Mouse (Mus musculus) midbrain, embryonic 13.5 days (tissue): ENCODE data around the gene Rps27l. TPM values are rescaled to one million over a fixed set of nuclear protein-coding genes. Genes with fewer than 3 reads are reported as not detected.

Experiments
- ATAC-seq: fragments of 200-750 bp; cut with Nextera tagmentation; 2 replicates; pipeline ENCODE4 v1.8.0; 2017; ENCODE audit warnings: mild to moderate bottlenecking, moderate TSS enrichment, moderate library complexity
- H3K27ac ChIP-seq: fragments of 300-500 bp; sonication (generic); 2 replicates; pipeline ENCODE4 v1.5.1; 2015; ENCODE audit warnings: inconsistent platforms, mild to moderate bottlenecking, moderate library complexity
- H3K27me3 ChIP-seq: fragments of 300-500 bp; sonication (generic); 2 replicates; pipeline ENCODE4 v1.6.1; 2015; ENCODE audit warnings: mild to moderate bottlenecking, inconsistent platforms
- H3K36me3 ChIP-seq: fragments of 300-500 bp; sonication (generic); 2 replicates; pipeline ENCODE4 v1.6.1; 2015; ENCODE audit warnings: mild to moderate bottlenecking, inconsistent platforms
- H3K4me1 ChIP-seq: fragments of 300-500 bp; sonication (generic); replicated peaks from 2 replicates; pipeline ENCODE4 v1.6.1; 2015; ENCODE audit warnings: inconsistent platforms
- H3K4me2 ChIP-seq: fragments of 300-500 bp; sonication (generic); replicated peaks from 2 replicates; pipeline ENCODE4 v1.6.1; 2015; ENCODE audit warnings: moderate library complexity, mild to moderate bottlenecking, inconsistent platforms
- H3K4me3 ChIP-seq: fragments of 300-500 bp; sonication (generic); replicated peaks from 2 replicates; pipeline ENCODE4 v1.5.1; 2015; ENCODE audit warnings: mild to moderate bottlenecking, inconsistent platforms
- H3K9ac ChIP-seq: fragments of 300-500 bp; sonication (generic); replicated peaks from 2 replicates; pipeline ENCODE4 v1.6.1; 2015; ENCODE audit warnings: mild to moderate bottlenecking, inconsistent platforms
- H3K9me3 ChIP-seq: fragments of 300-500 bp; sonication (generic); 2 replicates; pipeline ENCODE4 v1.6.1; 2016; ENCODE audit warnings: mild to moderate bottlenecking, inconsistent platforms
- WGBS: fragments of 180-500 bp; shearing (Covaris S2); methylation state at CpG from one replicate; pipeline ENCODE4 v1.1.7; 2015; 5-methylcytosine and 5-hydroxymethylcytosine counted together
- polyA plus RNA-seq: library from polyadenylated mRNA; unstranded; fragments of >200 nt; fragmentation: Nextera tagmentation; extraction: Ambion mirVana; gene quantifications from 2 replicates; pipeline ENCODE4 v1.2.1, GENCODE M21; 2015

Gene Rps27l
- polyA plus RNA-seq, 1 experiment from 2014 or later, result 340 TPM

DNA sequence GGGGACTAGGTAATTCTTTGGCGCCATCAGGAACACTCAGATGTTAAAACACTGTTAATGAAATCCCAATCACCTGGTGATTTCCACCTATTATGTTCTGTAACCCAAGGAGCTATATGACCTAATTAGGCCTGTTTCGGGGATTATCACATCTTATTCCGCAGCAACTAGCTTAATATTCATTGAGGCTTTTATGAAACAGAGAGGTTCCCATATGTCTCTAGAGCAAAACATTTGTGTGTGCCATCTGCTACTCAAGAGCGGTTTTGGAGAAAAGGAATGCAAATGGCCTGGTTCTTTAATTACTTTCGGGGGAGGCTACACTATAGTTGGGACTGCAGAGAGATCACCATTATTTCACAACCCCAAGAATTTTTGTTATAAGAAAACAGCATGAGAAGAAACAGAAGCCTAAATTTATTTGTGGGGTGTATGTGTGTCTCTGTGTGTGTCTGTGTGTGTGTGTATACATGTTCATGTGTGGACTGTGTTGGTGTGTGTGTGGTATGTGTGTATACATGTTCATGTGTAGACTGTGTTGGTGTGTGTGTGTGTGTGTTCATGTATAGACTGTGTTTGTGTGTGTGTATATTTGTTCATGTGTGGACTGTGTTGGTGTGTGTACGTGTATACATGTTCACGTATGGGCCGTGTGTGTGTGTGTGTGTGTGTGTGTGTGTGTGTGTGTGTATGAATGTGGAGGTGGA is 18.0 kb upstream of the Rps27l start:
- Histone ChIP-seq H3K27me3 (no peaks in the 10 kb centered on the region), H3K4me1 (peaks cover 5% of the 10 kb centered on the region; the same call in 1 of the 2 replicates), H3K9ac (no peak overlapping the region), H3K4me3 (no peak overlapping the region), H3K9me3 (no peaks in the 10 kb centered on the region), H3K27ac (peak overlapping the region; percentile 12; the same call in 1 of the 2 replicates), H3K4me2 (no peak overlapping the region), H3K36me3 (no peaks in the 10 kb centered on the region)
- WGBS, result 56% methylated on average over 8 of the region's 8 CpGs
- no peak for ATAC-seq

DNA sequence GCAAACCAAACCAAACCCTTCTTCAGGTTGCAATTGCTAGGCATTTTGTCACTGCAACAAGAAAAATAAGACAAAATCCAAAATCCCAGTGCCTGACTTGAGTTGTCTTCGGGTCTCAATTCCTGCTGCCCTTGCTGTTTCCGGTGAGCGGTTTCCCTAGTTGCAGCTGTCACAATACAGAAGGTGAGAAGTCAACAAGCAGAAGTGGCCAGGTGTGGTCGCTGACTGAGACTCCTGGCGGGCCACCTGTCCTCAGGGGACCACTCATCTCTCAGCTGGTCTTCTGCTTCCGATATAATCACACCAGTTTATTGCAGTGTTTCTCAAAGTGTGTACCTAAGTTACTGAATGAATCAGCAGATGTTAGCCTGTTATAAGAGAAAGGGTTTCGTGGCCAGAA is 15.5 kb upstream of the Rps27l start:
- H3K4me1 ChIP-seq, result peaks cover 24% of the 10 kb centered on the region
- no peaks in the 10 kb centered on the region for H3K27me3 ChIP-seq
- WGBS, result 80% methylated on average over 7 of the region's 7 CpGs
- H3K36me3 ChIP-seq, result no peaks in the 10 kb centered on the region
- H3K27ac ChIP-seq, result no peak overlapping the region
- H3K4me2 ChIP-seq, result no peak overlapping the region
- ATAC-seq, result no peak
- no peak overlapping the region for H3K9ac ChIP-seq
- no peaks in the 10 kb centered on the region for H3K9me3 ChIP-seq
- H3K4me3 ChIP-seq, result no peak overlapping the region

DNA sequence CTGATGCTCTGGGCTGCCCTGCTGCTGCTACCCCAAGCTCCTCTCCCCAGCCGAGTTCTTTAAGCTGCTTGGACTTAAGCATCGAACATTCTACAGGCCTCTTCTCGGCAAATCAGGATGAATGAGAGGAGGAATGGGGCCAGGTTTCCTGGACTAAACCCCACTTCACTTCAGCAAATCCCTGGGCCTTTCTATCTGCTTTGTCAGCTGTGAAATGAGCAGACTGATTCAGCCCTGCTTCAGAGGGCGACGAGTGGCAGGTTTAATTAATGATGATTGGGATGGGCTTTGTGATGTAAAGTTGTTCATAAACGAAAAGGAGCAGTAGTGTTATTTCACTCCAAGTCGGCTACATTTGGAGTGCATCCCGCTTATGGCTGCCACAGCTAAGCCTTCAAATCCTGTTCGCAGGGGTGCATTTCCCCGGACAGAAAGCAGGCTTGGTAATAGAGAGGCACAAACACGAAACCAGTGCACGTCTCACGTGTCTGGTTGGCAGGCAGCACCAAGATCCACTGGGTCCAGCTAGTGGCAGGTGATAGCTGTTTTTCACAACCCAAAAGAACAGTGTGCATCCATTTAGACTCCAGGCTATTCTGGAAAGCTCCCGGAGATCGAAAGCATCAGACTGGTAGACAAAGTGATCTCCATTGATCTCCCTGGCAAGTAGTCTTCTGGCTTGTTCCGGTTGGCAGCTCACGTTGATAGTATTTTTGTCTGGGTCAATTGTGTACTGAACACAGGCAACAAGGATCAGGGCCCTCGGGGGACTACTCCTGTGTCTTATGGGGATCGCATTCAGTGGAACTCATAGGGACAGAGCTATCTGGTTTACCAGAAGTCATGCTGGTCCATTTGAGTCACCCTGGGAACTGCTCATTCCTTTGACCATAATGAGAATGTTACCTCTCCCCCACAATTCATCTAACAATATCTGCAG is 11.7 kb upstream of the Rps27l start:
- Histone ChIP-seq H3K4me2 (peak overlapping the region; percentile 28), H3K4me3 (no peak overlapping the region), H3K27me3 (no peaks in the 10 kb centered on the region), H3K9me3 (no peaks in the 10 kb centered on the region), H3K9ac (no peak overlapping the region), H3K27ac (peak overlapping the region; percentile 69), H3K36me3 (no peaks in the 10 kb centered on the region), H3K4me1 (peaks cover 18% of the 10 kb centered on the region)
- ATAC-seq, result peak; percentile 75
- WGBS, result 14% methylated on average over 19 of the region's 19 CpGs

DNA sequence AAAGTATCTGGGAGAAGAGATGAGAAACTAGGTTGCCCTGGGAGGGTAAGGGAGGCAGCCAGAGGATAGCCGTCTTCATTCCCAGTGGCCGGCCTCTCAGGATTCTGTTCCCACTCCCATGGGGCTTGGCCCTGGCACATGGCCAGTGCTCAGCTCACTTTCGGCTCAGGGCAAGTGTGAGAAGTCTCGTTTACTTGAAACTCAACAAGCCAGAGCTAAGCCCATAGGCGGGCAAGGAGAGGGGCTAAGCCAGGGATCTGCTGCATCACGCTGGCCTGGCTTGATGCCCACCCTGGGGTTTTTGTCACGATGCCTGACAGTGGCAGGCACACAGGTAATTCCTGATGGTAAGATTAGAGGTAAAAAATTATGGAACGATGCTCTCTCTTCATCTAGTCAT is 8.4 kb upstream of the Rps27l start:
- no peak overlapping the region for H3K9ac ChIP-seq
- H3K4me2 ChIP-seq, result no peak overlapping the region
- no peak overlapping the region for H3K4me3 ChIP-seq
- H3K27ac ChIP-seq, result no peak overlapping the region
- no peaks in the 10 kb centered on the region for H3K36me3 ChIP-seq
- H3K4me1 ChIP-seq, result peaks cover 18% of the 10 kb centered on the region
- no peaks in the 10 kb centered on the region for H3K9me3 ChIP-seq
- 67% methylated on average over 8 of the region's 8 CpGs for WGBS
- H3K27me3 ChIP-seq, result no peaks in the 10 kb centered on the region
- ATAC-seq, result no peak

DNA sequence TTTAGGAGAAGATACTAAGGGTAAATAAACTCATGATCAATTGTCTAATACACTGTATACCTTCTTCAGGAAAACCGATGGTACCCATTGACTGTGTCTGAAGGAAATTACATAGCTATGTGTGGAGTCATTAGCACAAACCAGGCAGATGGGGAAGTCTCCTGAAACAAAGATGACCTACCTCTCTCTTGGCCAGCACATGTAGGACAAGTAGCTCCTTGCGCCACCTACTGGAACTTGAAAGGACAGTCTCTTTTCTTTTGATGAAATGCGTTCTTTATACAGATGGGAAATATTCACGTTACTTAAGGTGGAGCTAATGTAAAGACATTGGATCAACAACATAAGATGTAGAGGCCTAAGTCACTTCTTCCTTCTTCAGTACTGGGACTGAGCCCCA is 7.0 kb upstream of the Rps27l start:
- H3K9ac ChIP-seq, result no peak overlapping the region
- no peak overlapping the region for H3K4me3 ChIP-seq
- ATAC-seq, result 0 out of 2 replicates have a peak, but pooled peaks have one; percentile 38
- no peaks in the 10 kb centered on the region for H3K36me3 ChIP-seq
- H3K4me1 ChIP-seq, result peaks cover 10% of the 10 kb centered on the region
- WGBS, result 6% methylated on average over 4 of the region's 4 CpGs
- no peak overlapping the region for H3K27ac ChIP-seq
- no peaks in the 10 kb centered on the region for H3K9me3 ChIP-seq
- no peak overlapping the region for H3K4me2 ChIP-seq
- H3K27me3 ChIP-seq, result no peaks in the 10 kb centered on the region

DNA sequence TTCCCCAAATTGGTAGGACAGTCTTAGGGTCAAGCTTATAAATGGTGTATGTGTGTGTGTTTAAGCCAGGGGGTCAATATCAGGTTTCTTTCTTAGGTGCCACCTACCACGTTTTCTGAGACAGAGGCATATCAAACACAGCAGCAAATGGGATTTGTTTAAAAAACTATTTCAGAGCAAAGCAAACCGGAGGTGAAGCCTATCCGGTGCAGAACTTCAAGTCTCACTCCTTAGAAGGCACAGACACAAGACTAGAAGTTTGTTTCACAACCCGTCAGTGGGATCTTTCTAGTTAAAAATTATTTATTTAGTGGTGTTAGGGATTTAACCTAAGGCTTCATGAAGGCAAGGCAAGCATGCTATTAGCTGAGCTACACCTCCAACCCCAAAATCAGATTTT is 725 bp upstream of the Rps27l start:
- peak overlapping the region; percentile 92 for H3K4me3 ChIP-seq
- WGBS, result 26% methylated on average over 4 of the region's 4 CpGs
- peaks cover 9% of the 10 kb centered on the region for H3K36me3 ChIP-seq
- H3K9me3 ChIP-seq, result no peaks in the 10 kb centered on the region
- ATAC-seq, result no peak
- peak overlapping the region; percentile 96 for H3K27ac ChIP-seq
- peak overlapping the region; percentile 92 for H3K9ac ChIP-seq
- H3K27me3 ChIP-seq, result no peaks in the 10 kb centered on the region
- H3K4me2 ChIP-seq, result peak overlapping the region; percentile 91
- peaks cover 6% of the 10 kb centered on the region for H3K4me1 ChIP-seq

DNA sequence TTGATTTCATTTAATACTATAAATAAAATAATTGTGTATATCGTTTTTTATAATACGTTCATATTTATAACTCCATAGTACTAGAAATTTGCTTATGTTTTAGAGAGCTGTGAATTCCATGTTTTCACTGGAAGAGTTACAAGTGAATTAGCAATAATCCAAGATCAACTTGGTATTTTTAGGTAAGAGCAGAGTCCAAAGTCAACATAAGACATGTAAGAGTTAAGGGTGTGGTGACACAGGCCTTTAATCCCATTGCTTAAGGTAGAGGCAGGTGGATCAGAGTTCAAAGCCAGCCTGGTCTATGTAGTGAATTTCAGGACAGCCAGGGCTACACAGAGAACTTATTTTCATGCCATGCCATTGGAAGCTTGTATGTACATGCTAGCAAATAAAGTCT is 2.6 kb downstream of the Rps27l start:
- Histone ChIP-seq H3K4me1 (peaks cover 6% of the 10 kb centered on the region), H3K4me3 (no peak overlapping the region), H3K27ac (no peak overlapping the region), H3K27me3 (no peaks in the 10 kb centered on the region), H3K36me3 (peaks cover 9% of the 10 kb centered on the region), H3K4me2 (no peak overlapping the region), H3K9me3 (no peaks in the 10 kb centered on the region), H3K9ac (no peak overlapping the region)
- ATAC-seq, result no peak
- 97% methylated on average over 2 of the region's 2 CpGs for WGBS

DNA sequence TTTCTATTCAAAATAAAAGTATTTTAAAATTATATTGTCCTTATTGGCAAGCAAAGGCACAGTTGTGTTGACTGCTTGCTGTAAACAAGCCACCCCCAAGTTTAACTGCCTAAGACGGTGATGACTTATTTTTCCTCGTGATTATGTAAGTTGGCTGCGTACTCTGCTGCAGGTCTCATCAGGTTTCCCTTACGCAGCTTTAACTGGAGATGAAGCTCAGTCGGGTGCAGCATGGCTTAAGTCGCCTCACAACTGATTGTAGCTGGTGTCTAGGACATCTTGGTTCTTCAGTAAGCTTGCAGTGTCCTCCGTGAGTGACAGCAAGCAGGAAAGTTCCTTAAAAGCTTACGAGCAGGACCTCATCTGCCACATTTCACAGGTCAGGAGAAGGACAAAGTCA is 6.4 kb downstream of the Rps27l start:
- Histone ChIP-seq H3K4me2 (no peak overlapping the region), H3K36me3 (peaks cover 17% of the 10 kb centered on the region), H3K9me3 (no peaks in the 10 kb centered on the region), H3K27ac (no peak overlapping the region), H3K4me1 (no peaks in the 10 kb centered on the region), H3K27me3 (no peaks in the 10 kb centered on the region), H3K9ac (no peak overlapping the region), H3K4me3 (no peak overlapping the region)
- WGBS, result 83% methylated on average over 8 of the region's 8 CpGs
- no peak for ATAC-seq

DNA sequence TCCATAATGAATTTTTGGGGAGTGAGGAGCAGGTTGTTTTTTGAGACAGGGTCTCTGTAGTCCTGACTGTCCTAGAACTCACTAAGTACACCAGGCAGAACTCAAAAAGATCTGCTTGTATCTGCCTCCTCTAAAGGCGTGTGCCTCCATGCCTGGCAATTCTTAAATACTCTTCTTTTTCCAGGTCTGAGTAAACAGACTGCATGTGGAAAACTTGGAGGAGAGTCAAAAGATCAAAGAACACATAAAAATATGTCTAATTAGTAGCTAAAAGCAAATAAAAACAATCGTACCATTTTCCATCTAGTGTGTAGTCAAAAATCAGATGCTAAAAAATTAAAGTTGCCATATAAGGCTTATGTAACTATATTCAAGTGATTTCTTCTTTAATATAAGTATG is 7.0 kb downstream of the Rps27l start:
- Histone ChIP-seq H3K36me3 (peaks cover 17% of the 10 kb centered on the region), H3K9ac (no peak overlapping the region), H3K4me1 (no peaks in the 10 kb centered on the region), H3K4me2 (no peak overlapping the region), H3K4me3 (no peak overlapping the region), H3K27me3 (no peaks in the 10 kb centered on the region), H3K9me3 (no peaks in the 10 kb centered on the region), H3K27ac (no peak overlapping the region)
- 90% methylated on average over 2 of the region's 2 CpGs for WGBS
- no peak for ATAC-seq

DNA sequence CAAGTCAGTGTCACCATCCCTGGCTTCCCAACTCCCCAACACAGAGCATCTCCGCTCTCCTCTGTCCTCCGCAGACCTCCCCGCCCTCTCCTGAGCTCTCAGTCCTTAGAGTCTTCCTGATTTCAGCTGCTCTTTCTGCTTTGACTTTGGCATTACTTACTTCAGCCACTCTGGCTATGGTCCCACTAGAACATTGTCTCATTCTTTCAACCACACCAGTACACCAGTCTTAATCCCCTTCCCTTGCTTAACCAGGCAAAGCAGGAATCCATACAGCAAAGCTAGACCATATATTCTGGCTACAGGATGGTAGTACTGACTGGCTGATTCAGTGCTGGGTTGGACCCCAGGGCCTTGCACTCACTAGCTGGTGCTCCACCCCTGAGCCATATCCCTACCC is 11.6 kb downstream of the Rps27l start:
- ATAC-seq, result no peak
- Histone ChIP-seq H3K9ac (no peak overlapping the region), H3K9me3 (no peaks in the 10 kb centered on the region), H3K36me3 (peaks cover 8% of the 10 kb centered on the region), H3K27me3 (no peaks in the 10 kb centered on the region), H3K4me1 (no peaks in the 10 kb centered on the region), H3K27ac (no peak overlapping the region), H3K4me3 (no peak overlapping the region), H3K4me2 (no peak overlapping the region)
- WGBS, result 87% methylated on average over 3 of the region's 3 CpGs

DNA sequence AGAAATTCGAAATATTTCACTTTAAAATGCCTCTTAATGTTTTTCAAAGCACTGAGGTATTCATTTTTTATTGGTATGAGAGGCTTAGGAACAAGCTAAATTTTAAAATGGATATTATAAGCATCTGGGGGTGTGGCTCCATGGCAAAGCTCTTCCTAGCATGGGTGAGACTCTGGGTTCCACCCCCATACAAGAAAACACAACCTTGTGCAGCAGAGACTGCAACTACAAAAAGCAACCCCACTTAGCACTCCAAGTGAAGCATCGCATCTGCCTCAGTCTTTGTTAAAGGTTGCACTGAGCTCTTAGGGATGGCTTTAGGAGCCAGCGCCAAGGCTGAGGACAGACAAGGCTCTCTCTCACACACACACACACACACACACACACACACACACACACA is 15.6 kb downstream of the Rps27l start:
- Histone ChIP-seq H3K4me3 (no peak overlapping the region), H3K36me3 (peaks cover 6% of the 10 kb centered on the region; the same call in 1 of the 2 replicates), H3K27ac (no peak overlapping the region), H3K9ac (no peak overlapping the region), H3K4me2 (no peak overlapping the region), H3K27me3 (no peaks in the 10 kb centered on the region), H3K4me1 (no peaks in the 10 kb centered on the region), H3K9me3 (no peaks in the 10 kb centered on the region)
- 77% methylated on average over 2 of the region's 3 CpGs for WGBS
- ATAC-seq, result no peak

DNA sequence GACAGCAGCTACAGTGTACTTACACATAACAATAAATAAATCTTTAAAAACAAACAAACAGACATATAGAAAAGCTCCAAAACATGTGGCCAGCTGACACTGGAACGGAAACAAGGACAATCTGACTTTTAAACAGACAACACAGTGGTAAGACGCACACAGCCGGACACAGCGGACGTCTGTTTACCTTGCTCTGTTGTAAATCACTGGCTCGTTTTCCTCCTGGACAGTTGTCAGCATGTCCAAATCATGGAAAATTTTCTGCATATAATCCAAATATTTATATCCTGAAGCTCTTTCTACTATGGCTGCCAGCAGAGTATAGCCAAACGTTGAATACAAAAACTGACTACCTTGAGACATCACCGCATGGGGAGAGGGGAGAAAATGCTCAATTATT is 21.6 kb downstream of the Rps27l start:
- no peaks in the 10 kb centered on the region for H3K9me3 ChIP-seq
- no peak overlapping the region for H3K27ac ChIP-seq
- WGBS, result 90% methylated on average over 8 of the region's 8 CpGs
- no peaks in the 10 kb centered on the region for H3K4me1 ChIP-seq
- H3K36me3 ChIP-seq, result peaks cover 33% of the 10 kb centered on the region
- H3K27me3 ChIP-seq, result no peaks in the 10 kb centered on the region
- no peak for ATAC-seq
- H3K4me2 ChIP-seq, result no peak overlapping the region
- no peak overlapping the region for H3K9ac ChIP-seq
- no peak overlapping the region for H3K4me3 ChIP-seq
